Mouse (Mus musculus): ENCODE results near the gene Ccdc151. TPM values are rescaled to one million over a fixed set of nuclear protein-coding genes. Genes with fewer than 3 reads are reported as not detected.

The Ccdc151 gene
- polyA plus RNA-seq, 1 experiment from 2014 or later, result 4.5 TPM

DNA sequence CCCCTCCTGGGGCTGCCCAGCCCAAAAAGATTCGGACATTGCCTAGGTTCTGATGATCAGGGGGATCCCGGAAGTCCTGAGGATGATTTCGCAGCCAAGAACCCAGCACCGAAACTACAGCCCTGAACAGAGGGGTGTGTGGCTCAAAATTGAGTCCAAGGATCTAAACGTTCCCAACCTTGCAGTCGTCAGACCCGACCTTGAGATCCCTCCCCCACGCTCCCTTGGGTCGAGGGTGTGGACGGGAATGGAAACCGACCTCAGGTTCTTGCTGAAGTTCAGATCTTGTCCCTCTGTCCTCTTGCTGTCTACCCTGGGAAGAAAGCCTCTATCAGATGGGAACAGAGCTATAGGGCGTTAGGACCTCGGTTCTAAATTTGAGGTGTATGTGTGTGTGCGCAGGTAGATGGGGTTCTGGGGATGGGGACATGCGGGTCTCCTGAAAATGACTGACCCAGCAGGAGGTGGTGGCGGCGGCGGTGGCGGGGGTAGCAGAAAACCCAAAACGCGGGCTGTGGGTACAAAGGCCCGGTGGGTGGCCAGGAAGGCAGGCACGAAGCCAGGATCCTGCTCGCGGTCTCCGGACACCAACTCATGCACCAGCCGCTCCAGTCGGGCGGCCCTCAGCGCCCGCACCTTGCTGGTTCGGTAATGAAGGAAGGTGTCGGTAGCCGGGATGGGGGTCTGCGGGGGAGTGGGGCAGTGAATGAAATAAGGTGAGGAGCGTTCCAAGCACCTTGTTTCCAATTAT lies 14.7 kb downstream of the Ccdc151 start:
- no peak for DNase-seq (ENCODE audit: low spot score)
- 8% methylated on average over 36 of the region's 36 CpGs for WGBS
- H3K9ac ChIP-seq (ENCODE audit: low read length), result no peak overlapping the region

DNA sequence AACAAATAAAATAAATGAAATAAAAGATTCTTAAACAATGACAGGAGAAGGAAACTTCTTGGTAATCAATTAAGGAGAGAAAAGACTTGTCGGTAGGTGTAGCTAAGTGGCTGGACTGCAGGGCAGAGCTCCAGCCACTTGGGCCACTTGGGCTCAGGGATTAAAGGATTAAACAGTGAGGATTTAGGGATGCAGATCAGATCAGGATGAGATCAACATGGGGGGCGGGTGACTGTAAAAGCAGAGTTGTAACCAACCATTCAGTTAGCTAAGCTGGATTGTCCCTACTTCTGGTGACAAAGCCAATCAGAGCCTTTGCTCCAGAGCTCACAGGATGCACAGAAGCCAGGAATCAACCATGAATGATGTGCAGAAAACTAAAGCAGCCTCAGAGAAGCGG lies 18.5 kb downstream of the Ccdc151 start:
- H3K4me3 ChIP-seq (ENCODE audit: low read depth, low read length), result no peak overlapping the region
- ATAC-seq (no peak), DNase-seq (ENCODE audit: low spot score) (no peak)
- H3K27me3 ChIP-seq (replicated peaks; ENCODE audit: control insufficient read depth, insufficient read depth, low read length), result peaks cover 25% of the 10 kb centered on the region
- 6% methylated on average over 3 of the region's 3 CpGs for WGBS
- no peak overlapping the region for H3K4me2 ChIP-seq (ENCODE audit: low read length)
- peaks cover 7% of the 10 kb centered on the region for H3K4me1 ChIP-seq (ENCODE audit: control insufficient read depth, insufficient read depth, low read length)
- H3K36me3 ChIP-seq (ENCODE audit: control insufficient read depth, insufficient read depth, low read length), result no peaks in the 10 kb centered on the region
- H3K9me3 ChIP-seq (replicated peaks; ENCODE audit: control insufficient read depth, low read length), result no peaks in the 10 kb centered on the region
- H3K9ac ChIP-seq (ENCODE audit: low read length), result no peak overlapping the region
- H3K27ac ChIP-seq (ENCODE audit: low read depth, low read length), result no peak overlapping the region

More for the DNA sequence above, 14.7 kb downstream of the Ccdc151 start:
- peaks cover 53% of the 10 kb centered on the region for H3K27me3 ChIP-seq (replicated peaks; ENCODE audit: control insufficient read depth, insufficient read depth, low read length)
- H3K4me3 ChIP-seq (ENCODE audit: low read depth, low read length), result 0 out of 2 replicates have a peak overlapping the region, but pooled peaks have one; percentile 24
- H3K4me2 ChIP-seq (ENCODE audit: low read length), result peak overlapping the region; percentile 47
- no peaks in the 10 kb centered on the region for H3K36me3 ChIP-seq (ENCODE audit: control insufficient read depth, insufficient read depth, low read length)
- peaks cover 11% of the 10 kb centered on the region for H3K4me1 ChIP-seq (ENCODE audit: control insufficient read depth, insufficient read depth, low read length)
- no peak overlapping the region for H3K27ac ChIP-seq (ENCODE audit: low read depth, low read length)
- H3K9me3 ChIP-seq (replicated peaks; ENCODE audit: control insufficient read depth, low read length), result no peaks in the 10 kb centered on the region
- ATAC-seq, result no peak

DNA sequence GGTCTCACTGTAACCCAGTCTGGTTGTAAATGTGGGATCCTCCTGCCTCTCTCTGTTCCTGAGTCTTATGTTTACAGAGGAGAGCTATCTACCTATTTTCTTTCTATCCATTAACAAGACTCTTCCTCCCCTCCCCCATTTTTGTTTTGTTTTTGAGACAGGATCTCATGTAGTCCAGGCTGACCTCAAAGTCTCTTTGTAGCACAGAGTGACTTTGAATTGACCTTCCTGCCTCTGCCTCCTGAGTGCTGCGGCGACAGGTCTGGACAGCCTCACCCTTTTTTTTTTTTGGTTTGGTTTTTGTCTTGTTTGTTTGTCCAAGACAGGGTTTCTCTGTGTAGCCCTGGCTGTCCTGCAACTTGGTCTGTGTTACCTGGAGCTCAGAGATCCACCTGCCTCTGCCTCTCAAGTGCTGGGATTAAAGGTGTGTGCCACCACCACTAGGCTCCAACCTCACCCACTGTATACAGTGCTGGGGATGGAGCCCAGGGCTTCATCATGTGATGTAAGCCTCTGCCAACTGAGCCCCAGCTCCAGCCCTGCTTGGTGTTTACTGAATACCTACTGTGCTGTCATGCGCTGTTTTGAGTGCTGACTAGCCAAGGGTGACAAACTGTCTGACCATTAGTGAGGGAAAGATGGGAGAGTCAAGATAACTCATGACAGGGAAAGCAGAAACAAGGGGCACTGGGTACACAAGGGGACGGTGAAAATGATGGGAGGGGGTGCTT lies 23.9 kb downstream of the Ccdc151 start:
- Histone ChIP-seq H3K9me3 (replicated peaks; ENCODE audit: control insufficient read depth, low read length) (no peaks in the 10 kb centered on the region), H3K27ac (ENCODE audit: low read depth, low read length) (no peak overlapping the region), H3K4me3 (ENCODE audit: low read depth, low read length) (no peak overlapping the region), H3K36me3 (ENCODE audit: control insufficient read depth, insufficient read depth, low read length) (no peaks in the 10 kb centered on the region), H3K4me2 (ENCODE audit: low read length) (no peak overlapping the region), H3K27me3 (replicated peaks; ENCODE audit: control insufficient read depth, insufficient read depth, low read length) (no peaks in the 10 kb centered on the region), H3K9ac (ENCODE audit: low read length) (no peak overlapping the region), H3K4me1 (ENCODE audit: control insufficient read depth, insufficient read depth, low read length) (no peaks in the 10 kb centered on the region)
- no peak for ATAC-seq
- WGBS, result 91% methylated on average over 4 of the region's 4 CpGs
- DNase-seq (ENCODE audit: low spot score), result no peak

DNA sequence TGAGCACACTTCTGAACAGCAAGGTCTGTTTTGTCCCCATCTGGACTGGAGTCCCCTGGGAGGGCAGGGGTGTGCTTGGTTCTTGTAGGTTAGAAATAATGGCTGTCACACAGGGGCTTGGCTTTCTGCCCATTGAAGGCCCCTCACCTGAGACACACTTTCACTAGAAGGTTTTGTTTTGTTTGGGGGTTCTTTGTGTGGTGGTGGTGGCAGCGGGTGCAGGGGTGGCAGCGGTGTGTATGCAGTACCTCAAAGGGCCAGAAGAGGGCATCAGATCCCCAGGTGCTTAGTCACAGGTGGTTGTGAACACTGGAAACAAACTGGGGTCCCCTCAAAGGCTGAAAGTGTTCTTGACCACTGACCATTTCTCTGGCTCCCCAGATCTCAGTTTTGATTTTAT lies 24.5 kb downstream of the Ccdc151 start:
- Histone ChIP-seq H3K36me3 (ENCODE audit: control insufficient read depth, insufficient read depth, low read length) (no peaks in the 10 kb centered on the region), H3K4me3 (ENCODE audit: low read depth, low read length) (no peak overlapping the region), H3K27ac (ENCODE audit: low read depth, low read length) (no peak overlapping the region), H3K9ac (ENCODE audit: low read length) (no peak overlapping the region), H3K4me1 (ENCODE audit: control insufficient read depth, insufficient read depth, low read length) (no peaks in the 10 kb centered on the region), H3K4me2 (ENCODE audit: low read length) (no peak overlapping the region), H3K9me3 (replicated peaks; ENCODE audit: control insufficient read depth, low read length) (no peaks in the 10 kb centered on the region), H3K27me3 (replicated peaks; ENCODE audit: control insufficient read depth, insufficient read depth, low read length) (no peaks in the 10 kb centered on the region)
- ATAC-seq (no peak), DNase-seq (ENCODE audit: low spot score) (no peak)
- 20% methylated on average over 2 of the region's 2 CpGs for WGBS

DNA sequence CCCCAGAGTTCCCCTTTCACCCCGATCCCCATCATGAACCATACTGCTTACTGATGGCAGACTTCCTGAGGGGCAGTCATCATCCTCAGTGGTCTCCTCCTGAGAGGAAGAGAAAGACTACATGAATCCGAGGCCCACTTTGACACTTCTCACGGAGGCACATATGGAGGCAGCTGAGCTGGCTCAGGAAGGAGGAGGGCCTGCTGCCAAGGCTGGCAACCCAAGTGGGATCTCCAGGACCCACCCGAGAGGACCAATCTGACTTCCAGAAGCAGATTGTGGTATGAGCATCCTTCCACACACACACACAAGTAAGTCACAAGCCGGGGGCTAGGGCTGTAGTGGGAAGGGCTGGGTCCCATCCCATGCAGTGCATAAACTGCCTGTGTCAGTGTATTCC lies 25.1 kb downstream of the Ccdc151 start:
- no peak overlapping the region for H3K4me2 ChIP-seq (ENCODE audit: low read length)
- 77% methylated on average over 5 of the region's 5 CpGs for WGBS
- H3K4me1 ChIP-seq (ENCODE audit: control insufficient read depth, insufficient read depth, low read length), result no peaks in the 10 kb centered on the region
- no peaks in the 10 kb centered on the region for H3K9me3 ChIP-seq (replicated peaks; ENCODE audit: control insufficient read depth, low read length)
- no peaks in the 10 kb centered on the region for H3K27me3 ChIP-seq (replicated peaks; ENCODE audit: control insufficient read depth, insufficient read depth, low read length)
- no peak overlapping the region for H3K27ac ChIP-seq (ENCODE audit: low read depth, low read length)
- DNase-seq (ENCODE audit: low spot score), result no peak
- H3K9ac ChIP-seq (ENCODE audit: low read length), result no peak overlapping the region
- peak; percentile 37; the same call in 1 of the 2 replicates for ATAC-seq
- H3K4me3 ChIP-seq (ENCODE audit: low read depth, low read length), result no peak overlapping the region
- no peaks in the 10 kb centered on the region for H3K36me3 ChIP-seq (ENCODE audit: control insufficient read depth, insufficient read depth, low read length)

DNA sequence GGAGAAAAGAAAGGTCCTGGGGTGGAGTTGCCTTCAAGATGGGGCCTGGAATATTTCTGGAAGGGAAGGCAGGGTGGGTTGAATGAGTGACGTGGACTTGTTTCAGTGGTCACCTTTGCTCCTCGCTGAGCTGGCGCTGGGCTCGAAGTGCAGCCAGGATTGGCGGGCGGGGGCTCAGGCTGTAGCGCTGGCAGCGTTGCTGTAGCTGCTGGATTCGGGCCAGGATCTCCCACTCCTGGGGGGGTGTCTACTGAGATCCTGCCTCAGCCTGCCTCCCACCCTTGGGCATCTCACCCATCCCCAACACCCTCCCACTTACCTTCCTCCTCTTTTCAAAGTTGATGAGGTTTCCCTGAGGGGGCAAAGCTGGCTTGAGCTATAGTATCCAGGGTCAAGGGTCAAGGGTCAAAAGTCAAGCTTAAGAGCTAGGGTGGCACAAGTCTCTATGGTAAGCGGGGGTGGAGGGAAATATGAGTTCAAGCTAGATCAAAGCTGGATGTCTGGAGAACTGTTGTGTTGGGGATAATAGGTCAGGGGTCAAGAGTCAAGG lies 25.7 kb downstream of the Ccdc151 start:
- WGBS, result 79% methylated on average over 10 of the region's 10 CpGs
- Histone ChIP-seq H3K27me3 (replicated peaks; ENCODE audit: control insufficient read depth, insufficient read depth, low read length) (no peaks in the 10 kb centered on the region), H3K4me2 (ENCODE audit: low read length) (no peak overlapping the region), H3K27ac (ENCODE audit: low read depth, low read length) (no peak overlapping the region), H3K4me1 (ENCODE audit: control insufficient read depth, insufficient read depth, low read length) (no peaks in the 10 kb centered on the region), H3K9me3 (replicated peaks; ENCODE audit: control insufficient read depth, low read length) (no peaks in the 10 kb centered on the region), H3K9ac (ENCODE audit: low read length) (no peak overlapping the region), H3K36me3 (ENCODE audit: control insufficient read depth, insufficient read depth, low read length) (no peaks in the 10 kb centered on the region), H3K4me3 (ENCODE audit: low read depth, low read length) (no peak overlapping the region)
- ATAC-seq (no peak), DNase-seq (ENCODE audit: low spot score) (no peak)

DNA sequence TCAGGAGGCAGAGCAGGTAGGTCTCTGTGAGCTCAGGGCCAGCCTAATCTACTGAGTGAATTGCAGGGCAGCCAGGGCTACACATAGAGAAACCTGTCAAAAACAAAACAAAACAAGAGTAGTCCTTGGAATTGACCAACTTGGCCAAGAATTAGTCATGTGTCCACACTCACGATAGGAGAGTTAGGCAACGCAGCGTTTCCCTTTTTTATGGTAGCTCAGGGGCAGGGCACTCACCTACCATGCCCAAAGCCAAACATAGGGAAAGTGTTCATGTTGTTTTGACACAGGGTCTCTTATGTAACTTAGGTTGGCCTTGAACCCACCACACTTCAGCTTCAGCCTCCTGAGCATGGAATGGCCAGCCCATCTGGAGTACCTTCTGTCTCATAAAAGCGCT lies 33.1 kb downstream of the Ccdc151 start:
- no peaks in the 10 kb centered on the region for H3K4me1 ChIP-seq (ENCODE audit: control insufficient read depth, insufficient read depth, low read length)
- no peak overlapping the region for H3K9ac ChIP-seq (ENCODE audit: low read length)
- no peaks in the 10 kb centered on the region for H3K27me3 ChIP-seq (replicated peaks; ENCODE audit: control insufficient read depth, insufficient read depth, low read length)
- DNase-seq (ENCODE audit: low spot score), result no peak
- 85% methylated on average over 4 of the region's 4 CpGs for WGBS
- no peaks in the 10 kb centered on the region for H3K9me3 ChIP-seq (replicated peaks; ENCODE audit: control insufficient read depth, low read length)
- H3K27ac ChIP-seq (ENCODE audit: low read depth, low read length), result no peak overlapping the region
- no peaks in the 10 kb centered on the region for H3K36me3 ChIP-seq (ENCODE audit: control insufficient read depth, insufficient read depth, low read length)
- no peak overlapping the region for H3K4me2 ChIP-seq (ENCODE audit: low read length)
- no peak overlapping the region for H3K4me3 ChIP-seq (ENCODE audit: low read depth, low read length)
- no peak for ATAC-seq

DNA sequence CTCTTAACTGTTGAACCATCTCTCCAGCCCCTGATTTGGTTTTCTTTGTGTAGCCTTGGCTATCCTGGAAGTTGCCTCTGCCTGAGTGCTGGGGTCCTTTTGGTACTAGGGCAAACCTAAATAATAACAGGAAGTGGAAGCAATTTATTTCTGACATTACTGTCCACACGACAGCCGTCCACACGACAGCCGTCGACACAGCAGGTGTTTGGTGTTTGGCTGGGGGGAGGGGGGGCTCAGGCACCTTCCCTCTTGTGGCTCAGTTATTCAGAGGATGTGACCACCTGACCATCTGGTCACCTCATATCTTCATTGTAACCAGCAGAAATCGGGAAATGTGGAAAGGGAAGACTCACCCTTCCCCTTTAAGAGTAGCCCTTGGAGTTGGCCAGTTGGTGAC lies 33.6 kb downstream of the Ccdc151 start:
- Histone ChIP-seq H3K9me3 (replicated peaks; ENCODE audit: control insufficient read depth, low read length) (no peaks in the 10 kb centered on the region), H3K4me2 (ENCODE audit: low read length) (no peak overlapping the region), H3K36me3 (ENCODE audit: control insufficient read depth, insufficient read depth, low read length) (no peaks in the 10 kb centered on the region), H3K27me3 (replicated peaks; ENCODE audit: control insufficient read depth, insufficient read depth, low read length) (0 out of 2 replicates have a peak, but pooled peaks cover 3% of the 10 kb centered on the region), H3K4me1 (ENCODE audit: control insufficient read depth, insufficient read depth, low read length) (no peaks in the 10 kb centered on the region), H3K9ac (ENCODE audit: low read length) (no peak overlapping the region), H3K27ac (ENCODE audit: low read depth, low read length) (no peak overlapping the region), H3K4me3 (ENCODE audit: low read depth, low read length) (no peak overlapping the region)
- no peak for DNase-seq (ENCODE audit: low spot score)
- WGBS, result 83% methylated on average over 6 of the region's 6 CpGs
- no peak for ATAC-seq

DNA sequence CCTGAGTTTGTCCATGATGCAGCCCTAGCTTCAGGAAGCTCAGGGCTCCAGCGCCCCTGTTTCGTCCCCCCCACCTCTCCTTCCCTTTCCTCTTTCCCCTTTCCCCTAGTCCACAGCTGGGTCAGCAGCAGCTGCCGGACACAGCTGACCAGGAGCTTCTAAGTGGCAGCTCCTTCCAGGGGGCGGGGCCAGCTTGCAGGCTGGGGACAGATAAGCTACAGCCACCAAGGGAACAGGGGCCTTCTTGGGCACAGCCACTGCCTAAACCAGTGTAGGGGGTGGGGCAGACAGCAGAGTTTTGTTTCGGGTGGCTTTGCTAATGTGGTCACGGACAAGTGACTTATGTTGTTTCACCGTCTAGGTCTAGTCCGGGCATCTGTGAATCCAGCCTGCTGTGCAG lies 39.0 kb downstream of the Ccdc151 start, which contains the start of gene Epor:
TSS of gene Epor (minus strand) at position 90 of the 400 bp plus-strand sequence.
- DNase-seq (ENCODE audit: low spot score), result no peak
- peak within 1 kb of the TSS; percentile 33 for H3K4me3 ChIP-seq (ENCODE audit: low read depth, low read length)
- H3K9me3 ChIP-seq (replicated peaks; ENCODE audit: control insufficient read depth, low read length), result no peaks in the 10 kb centered on the region
- peak within 1 kb of the TSS; percentile 51 for H3K9ac ChIP-seq (ENCODE audit: low read length)
- H3K4me1 ChIP-seq (ENCODE audit: control insufficient read depth, insufficient read depth, low read length), result peaks cover 12% of the 10 kb centered on the region
- no peak for ATAC-seq
- peaks cover 48% of the 10 kb centered on the region for H3K27me3 ChIP-seq (replicated peaks; ENCODE audit: control insufficient read depth, insufficient read depth, low read length)
- no peak within 1 kb of the TSS for H3K27ac ChIP-seq (ENCODE audit: low read depth, low read length)
- 32% methylated on average over 8 of the region's 8 CpGs for WGBS
- H3K4me2 ChIP-seq (ENCODE audit: low read length), result peak within 1 kb of the TSS; percentile 63
- no peaks in the 10 kb centered on the region; the same call in 1 of the 2 replicates for H3K36me3 ChIP-seq (ENCODE audit: control insufficient read depth, insufficient read depth, low read length)

Measured in forebrain, embryonic 14.5 days (tissue).